Mouse (Mus musculus) megakaryocyte-erythroid progenitor cell, adult 5-6 weeks (primary cell): Measurements from ENCODE around the gene Gpatch8. TPM values are rescaled to one million over a fixed set of nuclear protein-coding genes. Genes with fewer than 3 reads are reported as not detected.
"Not testable (repeated sequence)": the region's sequence is repeated elsewhere in the genome, so short reads cannot be mapped to it uniquely, and the experiment has no call there.

Experiments
- ATAC-seq: replicated peaks from 2 replicates; pipeline ENCODE4 v1.8.0; 2016; ENCODE audit warnings: mild to moderate bottlenecking, inconsistent platforms; ENCODE audit not compliant: severe bottlenecking, poor library complexity, low FRiP score, low TSS enrichment
- total RNA-seq, 2 experiments: library from RNA; stranded (forward) in 1 of 2; stranded (reverse) in 1 of 2; fragments of 200-1000, 215-1000 nt in 1 of 2; fragments of >200 nt in 1 of 2; fragmentation: Nextera tagmentation in 1 of 2; gene quantifications; 2 replicates each; pipeline ENCODE4 v1.2.3; 2014 to 2017

Gpatch8 gene
- total RNA-seq, 2 experiments from 2014 or later: 34.3 to 44.9 TPM

- no peak for ATAC-seq
Observed at GRCm38 (mm10) chr11:102575034-102575433, 18.8 kb upstream of the Gpatch8 start.

- peak; percentile 82 for ATAC-seq
Observed at GRCm38 (mm10) chr11:102572866-102573663, 16.9 kb upstream of the Gpatch8 start.

- ATAC-seq: no peak
Observed at GRCm38 (mm10) chr11:102568756-102569377, 12.7 kb upstream of the Gpatch8 start.

DNA sequence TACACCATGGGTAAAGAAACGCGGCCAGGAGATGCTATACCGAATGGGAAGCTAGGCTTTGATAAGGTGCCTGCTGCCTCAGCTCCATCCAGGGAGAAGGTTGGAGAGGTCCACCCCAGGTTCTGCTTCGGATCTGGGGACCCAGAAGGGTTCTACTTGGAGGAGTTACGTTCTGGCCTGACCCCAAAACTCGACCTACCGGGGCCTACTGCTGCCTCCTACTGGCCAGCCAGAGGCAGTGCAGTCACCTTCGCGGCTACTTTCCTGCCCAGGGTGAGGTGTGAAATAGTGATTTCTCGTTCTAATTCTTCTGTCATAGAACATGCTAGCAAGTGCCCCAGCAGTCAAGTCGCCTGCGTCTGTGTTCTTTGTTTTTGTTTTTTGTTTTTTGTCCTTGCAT is 12.0 kb upstream of the Gpatch8 start:
- ATAC-seq: no peak

DNA sequence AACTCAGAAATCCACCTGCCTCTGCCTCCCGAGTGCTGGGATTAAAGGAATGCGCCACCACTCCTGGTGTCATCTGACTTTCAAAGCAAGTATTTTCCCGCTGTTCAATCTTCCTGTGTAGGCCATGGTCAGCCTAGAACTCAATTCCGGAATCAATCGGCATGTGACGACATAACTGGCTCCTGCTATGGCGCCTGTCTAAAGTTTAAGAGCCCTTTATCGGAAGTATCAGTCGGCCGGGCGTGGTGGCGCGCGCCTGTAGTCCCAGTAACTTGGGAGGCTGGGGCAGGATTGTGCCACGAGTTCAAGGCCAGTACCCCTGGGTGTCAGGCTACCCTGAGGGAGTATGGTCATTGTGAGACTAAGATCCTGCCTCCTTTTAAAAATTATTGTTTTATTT is 11.5 kb upstream of the Gpatch8 start:
- no peak for ATAC-seq

DNA sequence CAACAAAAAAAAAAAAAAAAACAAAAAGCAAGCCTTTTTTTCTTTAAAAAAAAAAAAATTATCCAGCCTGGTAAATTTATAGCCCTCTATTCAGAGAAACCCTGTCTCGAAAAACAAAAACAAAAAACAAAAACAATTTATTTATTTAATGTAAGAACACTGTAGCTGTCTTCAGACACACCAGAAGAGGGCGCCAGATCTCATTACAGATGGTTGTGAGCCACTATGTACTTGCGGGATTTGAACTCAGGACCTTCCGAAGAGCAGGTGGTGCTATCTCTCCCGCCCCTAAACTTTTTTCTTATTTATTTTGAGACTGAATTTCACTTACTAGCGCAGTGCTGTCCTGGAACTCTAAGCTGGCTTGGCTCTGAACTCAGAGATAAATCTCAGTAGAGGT is 11.0 kb upstream of the Gpatch8 start:
- ATAC-seq: no peak

DNA sequence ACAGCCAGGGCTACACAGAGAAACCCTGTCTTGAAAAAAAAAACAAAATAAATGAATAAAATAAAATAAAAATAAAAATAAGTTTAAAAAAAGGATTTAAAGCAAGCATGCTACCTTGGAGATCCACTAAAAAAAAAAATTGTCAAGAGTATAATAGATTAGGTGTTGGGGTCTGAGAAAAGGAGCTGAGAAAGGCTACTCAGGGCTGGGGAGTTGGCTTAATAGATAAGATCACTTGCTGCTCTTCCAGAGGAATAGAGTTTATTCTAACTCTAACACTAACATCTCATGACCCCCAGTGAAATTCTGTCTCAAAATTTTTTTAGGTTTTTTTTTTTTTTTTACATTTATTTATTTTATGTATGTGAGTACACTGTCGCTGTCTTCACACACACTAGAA is 10.1 kb upstream of the Gpatch8 start:
- ATAC-seq: no peak

- no peak for ATAC-seq
Observed at GRCm38 (mm10) chr11:102565741-102566140, 9.5 kb upstream of the Gpatch8 start.

- ATAC-seq: not testable (repeated sequence)
Observed at GRCm38 (mm10) chr11:102564952-102565671, 8.9 kb upstream of the Gpatch8 start.

- no peak for ATAC-seq
Observed at GRCm38 (mm10) chr11:102558704-102559103, 2.5 kb upstream of the Gpatch8 start.

DNA sequence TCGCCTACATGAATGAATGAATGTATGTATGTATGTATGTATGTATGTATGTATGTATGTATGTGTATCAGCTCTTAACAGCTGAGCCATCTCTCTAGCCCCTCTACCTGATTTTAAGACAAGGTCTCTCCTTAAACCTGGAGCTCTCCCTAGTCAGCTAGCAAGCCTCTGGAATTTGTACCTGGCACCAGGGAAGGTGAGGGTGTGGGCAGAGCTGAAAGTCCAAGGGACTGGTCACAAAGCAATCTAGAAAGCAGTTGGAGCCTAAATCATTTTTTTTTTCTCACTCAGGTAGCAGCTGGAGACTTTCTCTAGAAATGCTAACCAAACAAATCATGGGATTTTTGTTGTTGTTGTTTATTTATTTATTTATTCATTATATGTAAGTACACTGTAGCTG is 1.2 kb upstream of the Gpatch8 start:
- no peak for ATAC-seq

- no peak for ATAC-seq
Observed at GRCm38 (mm10) chr11:102556716-102557074, 503 bp upstream of the Gpatch8 start.

- peak; percentile 39; the same call in 1 of the 2 replicates for ATAC-seq
Observed at GRCm38 (mm10) chr11:102555400-102556030, 677 bp downstream of the Gpatch8 start.

GRCm38 (mm10) chr11:102552051-102552450 is 4.1 kb downstream of the Gpatch8 start:
- 0 out of 2 replicates have a peak, but pooled peaks have one; percentile 45 for ATAC-seq

GRCm38 (mm10) chr11:102551176-102551575 is 5.0 kb downstream of the Gpatch8 start:
- ATAC-seq: no peak

- no peak for ATAC-seq
Observed at GRCm38 (mm10) chr11:102541471-102541870, 14.7 kb downstream of the Gpatch8 start.

GRCm38 (mm10) chr11:102540286-102540685 is 15.9 kb downstream of the Gpatch8 start:
- not testable (repeated sequence) for ATAC-seq

GRCm38 (mm10) chr11:102539690-102540089 is 16.5 kb downstream of the Gpatch8 start:
- no peak for ATAC-seq

- no peak for ATAC-seq
Observed at GRCm38 (mm10) chr11:102536210-102536609, 20.0 kb downstream of the Gpatch8 start.

DNA sequence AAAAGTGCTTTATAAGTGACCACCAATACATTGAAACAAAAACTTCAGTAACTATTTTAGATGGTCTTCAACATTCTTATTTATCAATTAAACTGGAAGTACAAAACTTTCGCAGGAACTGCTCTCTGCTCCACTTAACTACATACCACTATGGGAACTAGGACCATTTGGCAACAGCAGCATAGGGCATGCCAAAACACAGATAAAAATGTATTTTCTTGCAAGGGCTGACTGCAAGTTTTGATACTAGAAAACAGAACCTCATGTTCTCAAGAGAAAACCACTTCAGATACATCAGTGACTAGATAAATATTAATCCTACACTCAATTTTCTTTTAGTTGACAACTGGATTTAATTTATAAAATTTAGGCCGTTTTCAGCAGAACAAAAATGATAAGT is 22.1 kb downstream of the Gpatch8 start:
- no peak for ATAC-seq
